Mouse (Mus musculus): ENCODE measurements around the gene Tm2d3.

Tm2d3 gene

GRCm38 (mm10) chr7:65691929-65692605 is 1.1 kb downstream of the Tm2d3 start:
- POLR2A ChIA-PET: interaction anchor here in 2 of 4 experiments (1.1 to 1.7 kb wide), 4 partner anchors 7 to 48 kb away, joined by 3 to 8 read pairs (median 4); partner anchors contain the start of gene Tarsl2 (in 2 of the 2)
- CTCF ChIA-PET: interaction anchor here in 1 of 4 experiments (1.2 kb wide), 1 partner anchor 13 kb away, joined by 3 read pairs; no protein-coding TSS in a partner anchor

DNA sequence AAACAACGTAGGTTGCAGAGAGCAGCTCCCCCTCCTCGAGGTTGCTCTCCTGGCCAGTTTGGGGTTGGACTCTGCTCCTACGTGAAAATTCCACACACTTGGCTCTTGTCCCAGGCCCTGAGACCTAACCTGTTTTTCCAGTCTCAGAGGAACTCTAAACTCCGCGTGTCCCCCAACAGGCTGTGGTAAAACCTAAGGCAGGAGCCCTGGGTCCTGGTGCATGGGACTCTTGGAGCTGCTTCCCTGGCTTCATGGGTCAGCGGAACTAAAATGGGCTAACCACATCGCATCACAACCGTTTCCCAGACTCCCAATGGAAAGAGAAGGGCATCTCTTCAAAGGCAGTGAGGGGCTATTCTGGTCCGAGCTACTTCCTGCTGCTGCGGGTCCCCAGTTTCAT is 1.9 kb downstream of the Tm2d3 start:
- ChIA-PET CTCF (interaction anchor here in 2 of 4 experiments (0.9 to 1.0 kb wide), 3 partner anchors 12 to 48 kb away, joined by 3 to 4 read pairs (median 3); partner anchors contain the start of gene Tarsl2 (in 1 of the 2)), POLR2A (interaction anchor here in 3 of 4 experiments (0.6 to 1.7 kb wide), 11 partner anchors 8 to 476 kb away, joined by 3 to 8 read pairs (median 3); partner anchors contain the start of gene Tarsl2 (in 3 of the 3))

GRCm38 (mm10) chr7:65693301-65693821 is 2.4 kb downstream of the Tm2d3 start:
- CTCF ChIA-PET: interaction anchor here in 2 of 4 experiments (0.9 to 1.0 kb wide), 3 partner anchors 12 to 49 kb away, joined by 3 to 4 read pairs (median 3); partner anchors contain the start of gene Tarsl2 (in 1 of the 2)

DNA sequence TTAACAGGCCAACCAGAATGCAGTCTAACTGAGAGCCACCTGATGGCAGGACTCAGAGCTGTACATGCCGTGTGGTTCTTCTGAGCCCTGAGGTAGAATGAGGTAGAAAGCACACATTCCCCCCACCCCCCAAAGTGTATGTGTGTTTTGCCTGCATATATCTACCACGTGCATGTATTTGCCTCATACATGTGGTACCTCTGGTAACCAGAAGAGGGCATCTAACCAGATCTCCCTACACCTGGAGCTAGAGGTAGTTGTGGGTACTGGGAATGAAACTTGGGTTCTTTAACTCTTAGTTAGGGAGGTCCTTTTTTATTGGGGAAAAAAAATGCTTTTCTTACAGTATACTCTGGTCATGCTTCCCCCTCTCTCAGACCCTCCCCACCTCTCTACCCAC is 5.5 kb downstream of the Tm2d3 start:
- CTCF ChIA-PET: interaction anchor here (0.6 to 1.7 kb wide), 25 partner anchors 8 to 1750 kb away, joined by 3 to 24 read pairs (median 4); partner anchors contain the start of gene Tarsl2 (in 1 of the 4)

More at GRCm38 (mm10) chr7:65693301-65693821, 2.4 kb downstream of the Tm2d3 start:
- POLR2A ChIA-PET: interaction anchor here in 3 of 4 experiments (0.6 to 1.7 kb wide), 11 partner anchors 8 to 476 kb away, joined by 3 to 8 read pairs (median 3); partner anchors contain the start of gene Tarsl2 (in 3 of the 3)

DNA sequence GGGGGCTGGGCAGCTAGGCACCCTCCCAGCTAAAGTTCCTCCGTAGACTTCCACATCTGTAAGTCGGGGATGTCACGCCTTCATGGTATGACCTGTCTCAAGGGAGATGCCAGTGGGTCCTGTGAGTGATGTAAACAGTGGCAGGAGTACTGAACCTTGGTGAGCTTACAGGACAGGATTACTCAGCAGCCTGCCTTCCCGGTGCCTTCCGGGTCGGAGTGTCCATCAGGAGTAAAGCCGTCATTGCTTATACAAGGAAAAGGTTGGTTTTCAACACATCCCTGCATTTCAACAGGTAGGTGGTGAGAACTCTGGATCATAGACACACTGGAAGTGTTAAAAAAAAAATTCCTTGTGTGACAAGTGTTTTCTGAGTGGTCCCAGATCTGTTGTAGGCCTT is 11.1 kb downstream of the Tm2d3 start:
- ChIA-PET POLR2A (interaction anchor here in 2 of 4 experiments (0.6 to 1.8 kb wide), 3 partner anchors 9 to 377 kb away, joined by 3 to 4 read pairs (median 4); partner anchors contain the start of gene Selenos (in 1 of the 2)), CTCF (interaction anchor here in 1 of 4 experiments (0.6 kb wide), 1 partner anchor 528 kb away, joined by 3 read pairs; no protein-coding TSS in a partner anchor)

More for the DNA sequence above, 5.5 kb downstream of the Tm2d3 start:
- POLR2A ChIA-PET: interaction anchor here in 3 of 4 experiments (0.6 to 3.0 kb wide), 14 partner anchors 8 to 856 kb away, joined by 3 to 12 read pairs (median 5); partner anchors contain the start of genes Selenos (in 1 of the 3) and Tarsl2 (in 1 of the 3)

DNA sequence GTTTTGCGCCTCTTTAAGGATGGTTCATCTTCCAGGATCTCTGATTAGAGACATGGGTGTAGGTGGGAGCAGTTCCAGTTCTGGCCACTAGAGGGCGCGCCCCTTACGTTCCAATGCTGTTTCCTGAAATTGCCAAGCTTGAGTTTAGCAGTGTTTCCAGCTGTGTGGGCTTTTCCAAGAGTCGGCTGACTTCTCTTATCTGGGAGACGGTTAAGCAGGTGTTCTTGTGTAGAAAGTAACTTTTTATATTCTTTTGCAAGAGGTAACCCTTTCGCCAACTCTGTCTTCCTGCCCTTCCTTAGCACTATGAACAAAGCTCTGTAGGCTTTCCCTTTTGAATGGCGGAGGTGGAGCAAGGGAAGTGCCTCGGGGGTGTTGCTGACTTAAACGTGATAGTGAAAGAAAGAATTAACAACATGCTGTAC is 13.9 kb downstream of the Tm2d3 start:
- CTCF ChIA-PET: interaction anchor here (0.6 to 1.9 kb wide), 68 partner anchors 8 to 957 kb away, joined by 3 to 24 read pairs (median 3); partner anchors contain the start of genes Nsmce3 (in 1 of the 4), Pcsk6 (in 1 of the 4), Selenos (in 1 of the 4) and Tarsl2 (in 1 of the 4)
- POLR2A ChIA-PET: interaction anchor here in 3 of 4 experiments (0.6 to 1.8 kb wide), 10 partner anchors 8 to 388 kb away, joined by 3 to 8 read pairs (median 3); partner anchors contain the start of gene Selenos (in 1 of the 3)

GRCm38 (mm10) chr7:65708506-65708905 is 17.5 kb downstream of the Tm2d3 start:
- ChIA-PET POLR2A (interaction anchor here in 1 of 4 experiments (1.2 to 1.5 kb wide), 3 partner anchors 9 to 371 kb away, joined by 3 to 4 read pairs (median 3); partner anchors contain the start of gene Selenos), CTCF (no interaction called here)

GRCm38 (mm10) chr7:65710301-65710700 is 19.3 kb downstream of the Tm2d3 start:
- ChIA-PET POLR2A (interaction anchor here in 3 of 4 experiments (0.7 to 1.6 kb wide), 3 partner anchors 16 to 369 kb away, joined by 3 to 5 read pairs (median 3); partner anchors contain the start of gene Selenos (in 1 of the 3)), CTCF (interaction anchor here in 1 of 4 experiments (0.8 kb wide), 1 partner anchor 153 kb away, joined by 3 read pairs; no protein-coding TSS in a partner anchor)

- ChIA-PET POLR2A (interaction anchor here in 3 of 4 experiments (0.6 to 1.8 kb wide), 6 partner anchors 9 to 366 kb away, joined by 3 to 6 read pairs (median 4); partner anchors contain the start of gene Selenos (in 1 of the 3)), CTCF (interaction anchor here in 3 of 4 experiments (0.5 to 1.5 kb wide), 4 partner anchors 9 to 395 kb away, joined by 3 to 6 read pairs (median 4); partner anchors contain the start of gene Chsy1 (in 1 of the 3))
Measured at GRCm38 (mm10) chr7:65713782-65714181, 22.8 kb downstream of the Tm2d3 start.

DNA sequence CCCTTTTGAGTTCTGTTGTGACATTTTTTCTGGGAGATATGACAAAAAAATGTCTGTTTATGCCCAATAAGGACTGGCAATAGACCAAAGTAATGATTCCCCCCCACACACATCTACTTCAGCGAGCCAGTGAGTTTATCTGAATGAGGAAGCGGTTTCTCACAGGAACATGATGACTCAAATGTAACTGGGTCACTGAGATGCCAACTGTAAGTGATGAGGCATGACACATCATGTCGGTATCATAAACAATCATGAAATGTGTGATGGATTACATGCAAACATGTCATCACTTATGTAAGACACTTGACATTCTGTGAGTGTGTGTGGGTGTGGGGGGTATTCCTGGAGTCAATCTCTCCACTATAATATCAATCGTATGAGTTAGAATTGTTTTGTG is 23.3 kb downstream of the Tm2d3 start:
- POLR2A ChIA-PET: interaction anchor here in 2 of 4 experiments (0.7 to 1.8 kb wide), 2 partner anchors 10 to 65 kb away, joined by 3 to 4 read pairs; no protein-coding TSS in a partner anchor
- CTCF ChIA-PET: interaction anchor here in 3 of 4 experiments (0.6 to 1.5 kb wide), 3 partner anchors 9 to 26 kb away, joined by 3 to 6 read pairs (median 4); no protein-coding TSS in a partner anchor

- POLR2A ChIA-PET: interaction anchor here in 1 of 4 experiments (0.7 kb wide), 1 partner anchor 365 kb away, joined by 5 read pairs; no protein-coding TSS in a partner anchor
- CTCF ChIA-PET: interaction anchor here in 1 of 4 experiments (1.2 kb wide), 1 partner anchor 29 kb away, joined by 3 read pairs; no protein-coding TSS in a partner anchor
Measured at GRCm38 (mm10) chr7:65734024-65734423, 43.1 kb downstream of the Tm2d3 start.

- ChIA-PET POLR2A (no interaction called here), CTCF (interaction anchor here in 1 of 4 experiments (1.2 kb wide), 1 partner anchor 30 kb away, joined by 3 read pairs; no protein-coding TSS in a partner anchor)
Measured at GRCm38 (mm10) chr7:65735261-65735660, 44.3 kb downstream of the Tm2d3 start.

GRCm38 (mm10) chr7:65737286-65738040 is 46.5 kb downstream of the Tm2d3 start:
- ChIA-PET CTCF (interaction anchor here in 3 of 4 experiments (0.6 to 1.3 kb wide), 3 partner anchors 33 to 1462 kb away, joined by 3 to 4 read pairs (median 3); no protein-coding TSS in a partner anchor), POLR2A (interaction anchor here in 2 of 4 experiments (1.0 to 1.3 kb wide), 2 partner anchors 8 to 44 kb away, joined by 3 to 5 read pairs; no protein-coding TSS in a partner anchor)

DNA sequence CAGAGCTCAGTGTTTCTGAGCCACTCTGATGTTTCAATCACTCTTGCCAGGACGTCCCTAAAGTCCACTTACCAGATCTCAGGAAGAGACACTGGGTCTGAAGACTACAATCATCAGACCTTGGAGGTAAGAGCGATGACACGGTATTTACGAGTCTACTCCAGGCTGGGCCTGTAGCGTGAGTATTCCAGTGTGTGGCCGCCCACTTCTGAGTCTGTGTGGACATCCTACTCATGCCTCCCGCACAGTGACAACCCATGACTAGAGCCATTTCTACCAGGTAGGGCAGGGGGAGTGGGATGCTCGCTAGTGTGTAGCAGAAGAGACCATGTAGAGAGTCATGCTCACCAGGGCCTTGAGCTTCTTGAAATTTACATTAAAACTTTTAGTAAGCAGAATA is 51.9 kb downstream of the Tm2d3 start:
- ChIA-PET POLR2A (interaction anchor here in 2 of 4 experiments (0.7 to 1.3 kb wide), 2 partner anchors 58 to 628 kb away, joined by 3 read pairs; no protein-coding TSS in a partner anchor), CTCF (interaction anchor here in 1 of 4 experiments (0.7 kb wide), 1 partner anchor 286 kb away, joined by 3 read pairs; no protein-coding TSS in a partner anchor)

DNA sequence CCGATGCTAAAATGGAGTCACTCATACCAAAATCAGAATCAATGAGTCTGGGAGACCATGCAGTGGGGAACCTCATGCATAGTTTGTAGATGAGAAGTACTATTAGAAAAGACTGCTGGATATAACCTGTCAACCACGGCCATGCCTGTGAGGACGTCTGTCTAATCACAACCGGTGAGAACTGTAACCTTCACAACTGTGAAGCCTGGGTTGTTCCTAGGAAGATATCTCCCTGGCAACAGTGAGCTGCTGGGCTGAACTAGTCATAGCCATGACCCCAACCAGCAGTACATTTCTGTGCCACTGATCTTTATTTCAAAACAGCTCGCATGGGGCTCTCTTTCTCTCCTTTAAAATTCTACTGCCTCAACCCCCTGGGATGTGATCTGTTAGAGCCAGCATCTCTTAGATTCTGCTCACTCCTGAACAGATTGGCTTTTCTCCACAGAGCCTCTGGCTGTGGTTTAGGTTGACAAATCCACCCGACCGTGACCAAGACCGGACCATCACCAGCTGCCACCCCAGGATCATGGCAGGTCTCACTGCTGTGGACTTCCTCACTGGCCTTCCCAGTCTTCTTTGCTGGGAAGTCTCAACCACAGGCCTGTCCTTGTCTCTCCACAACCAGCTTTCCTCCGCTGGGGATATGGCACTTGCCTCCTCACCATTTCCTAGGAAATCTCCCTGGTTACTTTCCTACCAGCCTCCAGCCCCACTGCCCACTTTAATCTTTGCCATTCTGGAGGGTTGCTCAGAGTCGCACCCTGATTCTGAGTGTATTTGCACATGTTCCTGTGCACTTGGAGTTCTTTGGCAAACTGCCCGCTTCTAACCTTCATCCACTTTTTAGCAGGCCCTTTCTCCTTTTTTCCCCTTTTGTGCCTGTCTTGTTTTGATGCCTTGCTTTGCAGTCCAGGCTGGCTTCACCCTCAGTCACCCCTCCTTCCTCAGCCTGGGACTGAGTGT is 57.3 kb downstream of the Tm2d3 start:
- POLR2A ChIA-PET: no interaction called here
- CTCF ChIA-PET: interaction anchor here in 1 of 4 experiments (0.9 kb wide), 1 partner anchor 19 kb away, joined by 3 read pairs; no protein-coding TSS in a partner anchor
